Mouse (Mus musculus): ENCODE data around the gene Macrod2. TPM values are rescaled to one million over a fixed set of nuclear protein-coding genes. Genes with fewer than 3 reads are reported as not detected.
A peak's percentile ranks its signal among the peaks of the same experiment; 100 is the strongest.

Gene Macrod2
- polyA plus RNA-seq, 1 experiment from 2014 or later, result 28.7 TPM

DNA sequence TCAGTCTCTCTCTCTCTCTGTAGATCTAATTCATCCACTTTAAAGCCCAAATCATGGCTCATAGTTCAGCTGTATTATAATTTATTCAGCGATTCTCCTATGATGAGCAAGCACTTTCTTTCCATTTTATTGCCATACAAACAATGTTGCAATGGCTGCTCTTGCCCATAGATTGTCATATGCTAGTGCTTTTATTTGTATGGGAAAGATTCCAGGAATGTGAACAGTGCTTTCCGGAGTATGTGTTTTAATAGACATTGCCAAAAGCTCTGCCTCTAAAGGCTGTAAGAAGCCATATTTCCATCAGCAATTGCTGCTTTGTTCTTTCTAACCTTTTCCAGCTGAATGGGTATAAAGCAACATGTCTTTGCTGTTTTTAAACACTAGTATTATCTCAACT lies 1872.7 kb downstream of the Macrod2 start:
- Histone ChIP-seq H3K4me1 (ENCODE audit: insufficient read depth, low read length) (no peaks in the 10 kb centered on the region), H3K9me3 (ENCODE audit: low read length) (no peaks in the 10 kb centered on the region), H3K4me2 (replicated peaks; ENCODE audit: low read depth, low read length) (no peak overlapping the region), H3K36me3 (ENCODE audit: insufficient read depth, low read length) (no peaks in the 10 kb centered on the region), H3K27me3 (ENCODE audit: insufficient read depth, low read length) (no peaks in the 10 kb centered on the region), H3K27ac (ENCODE audit: low read length) (no peak overlapping the region), H3K9ac (replicated peaks; ENCODE audit: low read length) (no peak overlapping the region), H3K4me3 (ENCODE audit: low read length) (no peak overlapping the region)
- WGBS, result 57% methylated on average over 2 of the region's 2 CpGs
- no peak for ATAC-seq (ENCODE audit: low FRiP score, low TSS enrichment)

DNA sequence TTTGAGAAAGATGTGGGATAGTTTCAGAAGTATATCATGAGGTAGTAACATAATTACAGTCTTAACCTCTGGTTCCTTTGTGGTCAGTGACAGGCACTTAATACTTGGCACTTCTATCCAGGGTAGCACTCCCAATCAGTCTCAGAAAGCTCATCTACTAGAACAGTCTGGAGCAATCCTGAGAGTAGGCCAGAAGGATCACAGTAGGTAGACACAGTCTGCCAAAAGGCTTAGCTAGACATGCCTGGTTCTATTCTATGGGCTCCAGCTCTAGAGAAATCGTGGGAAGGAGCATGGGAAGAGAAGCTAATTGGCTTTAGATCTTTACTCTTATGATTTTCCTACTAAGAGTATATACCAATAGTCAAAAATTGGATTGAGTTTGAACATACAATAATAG lies 1891.7 kb downstream of the Macrod2 start:
- H3K4me2 ChIP-seq (replicated peaks; ENCODE audit: low read depth, low read length), result no peak overlapping the region
- 36% methylated on average over 1 of the region's 1 CpGs for WGBS
- no peak overlapping the region for H3K9ac ChIP-seq (replicated peaks; ENCODE audit: low read length)
- ATAC-seq (ENCODE audit: low FRiP score, low TSS enrichment), result no peak
- no peak overlapping the region for H3K4me3 ChIP-seq (ENCODE audit: low read length)
- H3K36me3 ChIP-seq (ENCODE audit: insufficient read depth, low read length), result no peaks in the 10 kb centered on the region
- no peak overlapping the region for H3K27ac ChIP-seq (ENCODE audit: low read length)
- no peaks in the 10 kb centered on the region for H3K4me1 ChIP-seq (ENCODE audit: insufficient read depth, low read length)
- no peaks in the 10 kb centered on the region for H3K9me3 ChIP-seq (ENCODE audit: low read length)
- H3K27me3 ChIP-seq (ENCODE audit: insufficient read depth, low read length), result no peaks in the 10 kb centered on the region

DNA sequence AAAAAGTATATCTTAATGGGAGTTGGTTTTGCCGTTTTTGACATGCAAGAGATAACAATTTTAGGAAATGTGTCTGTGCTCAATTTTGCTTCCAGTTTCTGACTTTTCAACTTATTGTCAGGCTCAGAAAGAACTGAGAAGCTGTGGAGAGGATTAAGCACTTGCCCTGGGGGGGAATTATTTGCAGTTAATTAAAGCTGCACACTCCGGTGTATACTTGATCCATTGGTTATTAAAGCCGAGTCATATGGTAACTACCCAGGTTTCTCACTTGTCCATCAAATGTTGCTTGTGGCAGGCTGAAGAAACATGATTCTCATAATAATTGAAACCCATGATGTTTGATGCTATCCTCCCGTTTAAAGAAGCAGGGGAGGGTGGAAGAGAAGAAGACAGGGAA lies 1899.7 kb downstream of the Macrod2 start:
- WGBS, result 66% methylated on average over 4 of the region's 4 CpGs
- Histone ChIP-seq H3K4me1 (ENCODE audit: insufficient read depth, low read length) (no peaks in the 10 kb centered on the region), H3K9ac (replicated peaks; ENCODE audit: low read length) (no peak overlapping the region), H3K4me2 (replicated peaks; ENCODE audit: low read depth, low read length) (no peak overlapping the region), H3K27me3 (ENCODE audit: insufficient read depth, low read length) (no peaks in the 10 kb centered on the region), H3K27ac (ENCODE audit: low read length) (no peak overlapping the region), H3K9me3 (ENCODE audit: low read length) (no peaks in the 10 kb centered on the region), H3K4me3 (ENCODE audit: low read length) (no peak overlapping the region), H3K36me3 (ENCODE audit: insufficient read depth, low read length) (no peaks in the 10 kb centered on the region)
- no peak for ATAC-seq (ENCODE audit: low FRiP score, low TSS enrichment)

DNA sequence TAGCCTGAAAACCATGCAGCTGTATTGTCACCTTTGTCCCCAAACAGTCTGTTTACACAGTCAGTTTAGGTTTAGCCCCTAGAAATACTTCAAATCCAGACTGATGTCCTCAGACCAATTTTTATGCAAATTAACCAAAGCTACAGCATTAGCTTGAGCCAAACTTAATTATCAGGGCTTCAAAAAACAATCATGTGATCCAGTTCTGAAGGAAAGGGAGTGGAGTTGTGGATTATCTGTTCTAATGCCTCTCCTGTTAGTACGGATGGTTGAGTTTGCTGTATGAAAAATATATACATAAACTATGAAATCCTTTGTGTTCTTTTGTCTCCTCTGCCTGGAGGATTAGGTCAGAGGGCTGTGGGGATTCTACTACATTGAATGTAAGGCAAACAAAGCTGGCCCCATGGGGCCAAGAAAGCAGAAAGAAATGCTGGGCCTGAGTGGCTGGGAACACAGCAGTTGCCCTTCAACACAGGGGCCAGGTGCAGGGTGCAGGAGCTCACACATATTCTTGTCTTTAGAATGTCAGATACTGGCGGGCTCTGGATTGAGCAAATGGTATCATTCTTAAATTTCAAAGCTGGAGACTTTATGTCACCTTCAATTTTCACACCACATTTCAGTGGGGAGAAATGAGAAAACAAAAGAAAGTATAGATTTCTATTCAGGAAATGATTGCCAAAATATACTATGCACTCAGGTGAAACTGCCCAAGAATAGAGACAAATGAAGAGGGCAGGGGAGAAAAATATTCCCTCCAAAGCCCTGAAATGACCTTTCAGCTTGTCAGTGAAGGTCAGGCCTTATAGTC lies 1908.2 kb downstream of the Macrod2 start:
- H3K9me3 ChIP-seq (ENCODE audit: low read length), result no peaks in the 10 kb centered on the region; the same call in 1 of the 2 replicates
- ATAC-seq (ENCODE audit: low FRiP score, low TSS enrichment), result no peak
- H3K27ac ChIP-seq (ENCODE audit: low read length), result no peak overlapping the region
- no peaks in the 10 kb centered on the region for H3K27me3 ChIP-seq (ENCODE audit: insufficient read depth, low read length)
- no peak overlapping the region for H3K9ac ChIP-seq (replicated peaks; ENCODE audit: low read length)
- no peak overlapping the region for H3K4me3 ChIP-seq (ENCODE audit: low read length)
- no peak overlapping the region for H3K4me2 ChIP-seq (replicated peaks; ENCODE audit: low read depth, low read length)
- no peaks in the 10 kb centered on the region for H3K36me3 ChIP-seq (ENCODE audit: insufficient read depth, low read length)
- no peaks in the 10 kb centered on the region for H3K4me1 ChIP-seq (ENCODE audit: insufficient read depth, low read length)
- WGBS, result 48% methylated on average over 2 of the region's 2 CpGs

DNA sequence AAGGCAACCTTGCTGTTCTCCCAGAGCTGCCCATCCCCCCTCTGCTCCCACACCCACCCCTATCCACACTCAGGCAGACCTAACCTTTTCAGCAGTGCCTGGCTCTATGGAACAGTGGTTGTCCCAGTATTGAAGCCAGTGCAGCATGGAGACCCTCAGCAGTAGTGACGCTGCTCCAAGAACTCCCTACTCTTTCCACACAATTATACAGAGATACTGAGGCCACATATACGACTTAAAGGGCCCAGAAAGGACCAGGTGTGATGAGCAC lies 1908.7 kb downstream of the Macrod2 start:
- Histone ChIP-seq H3K27me3 (ENCODE audit: insufficient read depth, low read length) (no peaks in the 10 kb centered on the region), H3K36me3 (ENCODE audit: insufficient read depth, low read length) (no peaks in the 10 kb centered on the region), H3K9ac (replicated peaks; ENCODE audit: low read length) (no peak overlapping the region), H3K4me3 (ENCODE audit: low read length) (no peak overlapping the region), H3K4me1 (ENCODE audit: insufficient read depth, low read length) (no peaks in the 10 kb centered on the region), H3K27ac (ENCODE audit: low read length) (no peak overlapping the region), H3K9me3 (ENCODE audit: low read length) (no peaks in the 10 kb centered on the region; the same call in 1 of the 2 replicates), H3K4me2 (replicated peaks; ENCODE audit: low read depth, low read length) (no peak overlapping the region)
- WGBS, result 68% methylated on average over 2 of the region's 2 CpGs
- no peak for ATAC-seq (ENCODE audit: low FRiP score, low TSS enrichment)

DNA sequence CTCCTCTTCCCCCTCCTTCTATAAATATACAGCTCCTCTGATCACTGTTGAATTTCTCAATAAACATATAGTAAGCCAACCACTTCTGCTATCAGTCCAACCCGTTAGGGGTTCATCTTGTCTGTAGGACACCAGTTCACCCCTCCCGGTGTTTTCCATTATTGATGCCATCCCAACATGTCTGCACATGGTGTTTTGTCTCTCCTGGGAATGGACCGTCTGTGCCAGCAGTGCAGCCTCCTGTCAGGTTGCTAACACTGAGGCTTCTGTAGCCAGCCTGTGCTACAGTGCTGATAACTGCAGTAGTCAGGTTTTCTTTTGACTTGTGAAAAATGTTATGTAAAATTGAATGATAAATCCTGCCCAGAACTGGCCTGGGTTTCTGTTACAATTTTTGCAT lies 1928.0 kb downstream of the Macrod2 start:
- no peak for ATAC-seq (ENCODE audit: low FRiP score, low TSS enrichment)
- Histone ChIP-seq H3K4me1 (ENCODE audit: insufficient read depth, low read length) (no peaks in the 10 kb centered on the region), H3K9me3 (ENCODE audit: low read length) (no peaks in the 10 kb centered on the region), H3K27ac (ENCODE audit: low read length) (no peak overlapping the region), H3K27me3 (ENCODE audit: insufficient read depth, low read length) (no peaks in the 10 kb centered on the region), H3K9ac (replicated peaks; ENCODE audit: low read length) (no peak overlapping the region), H3K4me2 (replicated peaks; ENCODE audit: low read depth, low read length) (no peak overlapping the region), H3K4me3 (ENCODE audit: low read length) (no peak overlapping the region), H3K36me3 (ENCODE audit: insufficient read depth, low read length) (no peaks in the 10 kb centered on the region)
- WGBS, result 82% methylated on average over 3 of the region's 3 CpGs

DNA sequence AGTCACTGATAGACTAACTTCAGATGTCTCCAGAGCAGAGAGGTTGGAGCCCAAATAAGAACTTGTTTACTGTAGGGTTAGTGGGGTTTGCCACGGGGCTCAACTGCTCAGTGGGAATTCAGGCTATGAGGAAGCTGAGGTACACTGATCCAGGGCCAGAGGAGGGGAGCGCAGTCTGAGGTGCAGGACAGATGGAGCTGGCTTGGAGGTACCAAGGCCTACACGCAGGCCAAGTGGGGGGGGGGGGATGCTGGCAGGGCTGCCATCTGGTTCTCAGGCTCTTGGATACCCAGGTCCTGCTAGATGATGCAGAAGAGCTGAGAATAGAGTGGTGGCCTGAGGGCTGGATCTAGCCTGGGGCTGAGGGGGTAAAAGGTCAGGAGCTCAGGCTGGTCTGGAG lies 1931.6 kb downstream of the Macrod2 start:
- Histone ChIP-seq H3K36me3 (ENCODE audit: insufficient read depth, low read length) (no peaks in the 10 kb centered on the region), H3K27ac (ENCODE audit: low read length) (no peak overlapping the region), H3K9me3 (ENCODE audit: low read length) (no peaks in the 10 kb centered on the region), H3K4me3 (ENCODE audit: low read length) (no peak overlapping the region), H3K4me1 (ENCODE audit: insufficient read depth, low read length) (no peaks in the 10 kb centered on the region), H3K4me2 (replicated peaks; ENCODE audit: low read depth, low read length) (no peak overlapping the region), H3K27me3 (ENCODE audit: insufficient read depth, low read length) (no peaks in the 10 kb centered on the region), H3K9ac (replicated peaks; ENCODE audit: low read length) (no peak overlapping the region)
- 93% methylated on average over 3 of the region's 3 CpGs for WGBS
- no peak for ATAC-seq (ENCODE audit: low FRiP score, low TSS enrichment)

DNA sequence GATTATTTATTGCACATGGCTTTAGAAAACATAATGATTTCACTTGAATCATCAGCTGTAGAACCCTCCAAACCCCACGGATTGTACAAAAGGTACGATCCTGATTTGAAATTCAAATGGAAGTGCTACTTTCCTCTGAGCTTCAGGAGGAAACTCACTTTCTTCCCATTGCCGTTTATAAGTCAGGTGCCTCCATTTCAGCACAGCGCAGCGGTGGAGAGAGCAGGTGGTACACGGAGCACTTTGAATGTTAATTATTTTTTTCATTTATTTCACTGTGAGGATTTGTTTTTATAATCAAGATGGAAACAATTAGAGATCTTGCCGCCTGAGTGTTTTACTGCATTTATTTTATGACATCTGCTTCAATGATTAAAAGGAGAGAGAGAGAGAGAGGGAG lies 1934.7 kb downstream of the Macrod2 start:
- Histone ChIP-seq H3K4me1 (ENCODE audit: insufficient read depth, low read length) (peaks cover under 1% of the 10 kb centered on the region; the same call in 1 of the 2 replicates), H3K27ac (ENCODE audit: low read length) (no peak overlapping the region), H3K27me3 (ENCODE audit: insufficient read depth, low read length) (no peaks in the 10 kb centered on the region), H3K4me2 (replicated peaks; ENCODE audit: low read depth, low read length) (no peak overlapping the region), H3K36me3 (ENCODE audit: insufficient read depth, low read length) (no peaks in the 10 kb centered on the region), H3K4me3 (ENCODE audit: low read length) (no peak overlapping the region), H3K9me3 (ENCODE audit: low read length) (no peaks in the 10 kb centered on the region), H3K9ac (replicated peaks; ENCODE audit: low read length) (no peak overlapping the region)
- no peak for ATAC-seq (ENCODE audit: low FRiP score, low TSS enrichment)
- 63% methylated on average over 7 of the region's 7 CpGs for WGBS

DNA sequence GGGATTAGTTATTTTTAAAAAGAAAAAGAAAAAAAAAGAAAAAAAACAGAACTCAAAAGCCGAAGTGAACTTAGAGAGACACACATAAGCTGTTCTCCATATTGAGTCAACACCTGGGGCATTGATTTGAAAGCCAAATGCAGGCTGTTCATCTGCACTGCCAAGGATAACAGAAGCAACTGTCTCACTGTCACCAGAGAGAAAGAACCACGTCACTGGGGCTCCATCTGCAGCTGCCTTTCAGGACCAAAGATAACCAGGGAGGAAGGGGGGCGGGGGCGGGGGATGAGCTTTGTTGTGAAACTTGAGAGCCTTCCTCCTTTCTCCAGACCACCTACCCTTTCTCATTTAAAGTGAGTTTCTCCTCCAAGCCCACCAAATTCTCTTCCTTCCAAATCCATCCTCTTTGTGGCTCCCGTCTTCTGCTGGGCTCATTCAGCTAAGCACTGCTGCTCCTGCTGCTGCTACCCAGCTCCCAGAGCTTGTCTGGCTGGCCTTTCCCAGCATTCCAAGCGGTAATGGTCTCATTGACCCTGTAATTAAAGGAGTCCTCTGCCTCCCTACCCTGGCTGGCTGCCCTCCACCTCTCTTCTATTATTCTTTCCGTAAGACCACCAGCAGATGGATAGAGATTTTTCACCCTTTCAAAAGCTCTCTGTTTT lies 1939.5 kb downstream of the Macrod2 start:
- H3K9me3 ChIP-seq (ENCODE audit: low read length), result no peaks in the 10 kb centered on the region

More for the DNA sequence above, 1939.5 kb downstream of the Macrod2 start:
- peak; percentile 97 for ATAC-seq (ENCODE audit: low FRiP score, low TSS enrichment)
- H3K27ac ChIP-seq (ENCODE audit: low read length), result no peak overlapping the region
- no peaks in the 10 kb centered on the region for H3K36me3 ChIP-seq (ENCODE audit: insufficient read depth, low read length)
- H3K27me3 ChIP-seq (ENCODE audit: insufficient read depth, low read length), result no peaks in the 10 kb centered on the region
- H3K4me2 ChIP-seq (replicated peaks; ENCODE audit: low read depth, low read length), result peak overlapping the region; percentile 34
- H3K4me1 ChIP-seq (ENCODE audit: insufficient read depth, low read length), result peaks cover 4% of the 10 kb centered on the region; the same call in 1 of the 2 replicates
- WGBS, result 12% methylated on average over 7 of the region's 7 CpGs
- H3K4me3 ChIP-seq (ENCODE audit: low read length), result no peak overlapping the region
- H3K9ac ChIP-seq (replicated peaks; ENCODE audit: low read length), result no peak overlapping the region

Data from kidney, embryonic 16.5 days (tissue).